Mouse (Mus musculus): ENCODE measurements around the gene Hist1h3f.
"Not testable (repeated sequence)": the region's sequence is repeated elsewhere in the genome, so short reads cannot be mapped to it uniquely, and the experiment has no call there.

The Hist1h3f gene

DNA sequence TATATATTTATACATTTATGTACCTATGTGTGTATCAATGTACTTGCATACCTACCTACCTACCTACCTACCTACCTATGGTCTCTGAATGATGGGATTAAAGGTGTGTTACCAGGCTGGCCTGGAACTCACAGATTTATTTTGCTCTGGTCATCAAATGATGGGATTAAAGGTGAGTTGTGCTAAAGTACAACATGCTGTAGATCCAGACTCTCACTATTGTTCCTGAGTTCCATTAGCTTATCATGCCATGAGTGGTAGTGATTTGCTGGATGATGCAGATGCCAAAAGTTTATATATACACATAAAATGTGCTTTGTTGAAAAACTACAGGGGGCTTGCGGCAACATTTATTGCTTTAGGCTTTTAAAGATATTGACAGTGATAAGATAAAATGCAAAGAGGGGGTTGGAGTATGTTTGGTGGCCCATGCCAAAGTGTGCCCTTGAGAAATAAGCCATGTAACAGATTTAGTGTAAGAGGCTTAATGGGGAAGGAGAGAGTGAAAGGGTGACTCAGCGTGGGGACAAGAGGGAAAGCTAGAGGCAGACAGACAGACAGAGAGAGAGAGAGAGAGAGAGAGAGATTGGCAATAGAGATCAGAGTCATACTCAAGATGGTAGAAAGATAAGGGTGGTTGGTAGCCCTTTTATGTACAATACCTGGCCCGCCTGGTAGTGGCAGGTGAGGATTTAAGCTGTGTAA lies 6.7 kb upstream of the Hist1h3f start:
- no peak for DNase-seq (ENCODE audit: low read depth)

DNA sequence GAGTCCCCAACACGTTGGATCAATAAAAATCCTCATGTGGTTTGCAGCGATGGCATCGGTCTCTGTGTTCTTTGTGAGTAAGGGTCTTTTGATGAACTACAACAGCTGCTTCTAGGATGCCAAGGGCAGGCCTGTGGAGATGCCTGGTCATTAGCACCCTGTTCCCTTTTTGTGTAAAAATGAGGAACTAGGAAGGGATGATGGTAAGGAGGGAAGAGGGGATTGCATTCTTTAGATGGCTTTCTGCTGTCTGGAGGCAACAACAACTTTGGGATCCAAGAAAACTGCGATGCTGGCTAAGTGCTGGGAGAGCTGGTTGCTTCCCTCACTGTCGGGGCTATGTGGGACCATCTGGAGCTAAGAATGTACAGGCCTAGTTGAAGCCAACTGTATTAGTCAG lies 5.6 kb upstream of the Hist1h3f start:
- DNase-seq (ENCODE audit: low read depth) = no peak

DNA sequence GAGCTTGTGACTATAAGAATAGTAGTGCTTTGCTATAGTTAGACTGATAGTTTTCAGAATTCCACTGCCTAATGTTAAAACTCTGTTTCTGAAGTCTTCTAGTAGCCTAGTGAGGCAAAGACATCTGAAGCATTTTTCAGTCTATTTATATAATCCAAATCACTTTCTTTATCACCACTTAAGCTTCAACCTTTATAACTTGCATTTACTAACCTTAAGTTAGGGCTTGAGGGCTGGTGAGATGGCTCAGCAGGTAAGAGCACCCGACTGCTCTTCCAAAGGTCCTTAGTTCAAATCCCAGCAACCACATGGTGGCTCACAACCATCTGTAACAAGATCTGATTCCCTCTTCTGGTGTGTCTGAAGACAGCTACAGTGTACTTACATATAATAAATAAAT lies 4.0 kb upstream of the Hist1h3f start:
- DNase-seq (ENCODE audit: low read depth) = not testable (repeated sequence)

DNA sequence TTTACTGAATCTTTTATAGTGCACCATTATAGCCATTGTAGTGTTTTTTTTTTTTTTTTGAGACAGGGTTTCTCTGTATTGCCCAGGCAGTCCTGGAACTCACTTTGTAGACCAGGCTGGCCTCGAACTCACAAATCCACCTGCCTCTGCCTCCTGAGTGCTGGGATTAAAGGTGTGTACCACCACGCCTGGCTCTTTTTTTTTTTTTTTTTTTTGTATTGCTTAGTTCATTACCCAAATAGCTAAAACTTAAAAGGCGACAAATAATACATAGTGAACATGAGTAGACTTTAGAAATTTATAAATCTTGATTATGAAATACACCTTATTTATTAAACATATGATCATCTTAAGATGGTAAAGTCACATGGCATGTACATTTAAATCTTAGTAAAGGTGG lies 2.4 kb upstream of the Hist1h3f start:
- no peak for DNase-seq (ENCODE audit: low read depth)

DNA sequence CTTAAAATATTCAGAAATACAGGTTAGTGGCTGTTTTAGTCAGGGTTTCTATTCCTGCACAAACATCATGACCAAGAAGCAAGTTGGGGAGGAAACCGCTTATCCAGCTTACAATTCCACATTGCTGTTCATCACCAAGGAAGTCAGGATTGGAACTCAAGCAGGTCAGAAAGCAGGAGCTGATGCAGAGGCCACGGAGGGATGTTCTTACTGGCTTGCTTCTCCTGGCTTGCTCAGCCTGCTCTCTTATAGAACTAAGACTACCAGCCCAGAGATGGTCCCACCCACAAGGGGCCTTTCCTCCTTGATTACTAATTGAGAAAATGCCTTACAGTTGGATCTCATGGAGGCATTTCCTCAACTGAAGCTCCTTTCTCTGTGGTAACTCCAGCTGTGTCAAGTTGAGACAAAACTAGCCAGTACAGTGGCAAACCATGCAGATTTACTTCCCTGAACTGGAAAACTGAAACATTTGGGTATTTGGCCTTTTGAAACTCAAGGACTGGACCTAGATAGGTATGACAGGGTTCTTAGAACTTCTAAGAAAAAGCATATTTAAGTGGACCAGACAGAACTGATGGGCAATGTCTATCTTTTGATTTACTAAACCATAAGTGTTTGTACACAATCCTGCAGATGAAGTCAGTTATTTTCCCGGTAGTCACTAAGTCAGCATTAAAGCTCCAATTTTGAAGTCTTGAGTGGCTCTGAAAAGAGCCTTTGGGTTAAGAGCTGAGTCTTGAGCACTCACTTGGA lies 1.4 kb upstream of the Hist1h3f start:
- not testable (repeated sequence) for DNase-seq (ENCODE audit: low read depth)

DNA sequence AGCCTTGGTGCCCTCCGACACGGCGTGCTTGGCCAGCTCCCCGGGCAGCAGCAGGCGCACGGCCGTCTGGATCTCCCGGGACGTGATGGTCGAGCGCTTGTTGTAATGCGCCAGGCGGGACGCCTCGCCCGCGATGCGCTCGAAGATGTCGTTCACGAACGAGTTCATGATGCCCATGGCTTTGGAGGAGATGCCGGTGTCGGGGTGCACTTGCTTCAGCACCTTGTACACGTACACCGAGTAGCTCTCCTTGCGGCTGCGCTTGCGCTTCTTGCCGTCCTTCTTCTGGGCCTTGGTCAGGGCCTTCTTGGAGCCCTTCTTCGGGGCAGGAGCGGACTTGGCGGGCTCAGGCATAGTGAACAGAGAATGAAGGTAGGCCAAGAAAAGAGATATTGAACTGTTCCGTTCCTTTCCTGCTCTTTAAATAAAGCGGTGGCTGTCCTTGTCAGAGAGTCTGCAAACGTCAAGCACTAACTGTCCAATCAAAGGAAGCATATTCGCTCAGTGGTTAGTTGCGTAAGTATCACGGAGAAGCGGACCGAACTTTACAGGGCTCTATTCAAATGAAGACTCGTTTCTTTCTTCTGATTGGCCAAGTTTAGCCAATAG lies 749 bp upstream of the Hist1h3f start, which contains the start of gene Hist1h2bh:
Gene Hist1h2bh, minus strand, starts transcription at position 394 of the 609 bp plus-strand sequence.
- peak; percentile 88 for DNase-seq (ENCODE audit: low read depth)

DNA sequence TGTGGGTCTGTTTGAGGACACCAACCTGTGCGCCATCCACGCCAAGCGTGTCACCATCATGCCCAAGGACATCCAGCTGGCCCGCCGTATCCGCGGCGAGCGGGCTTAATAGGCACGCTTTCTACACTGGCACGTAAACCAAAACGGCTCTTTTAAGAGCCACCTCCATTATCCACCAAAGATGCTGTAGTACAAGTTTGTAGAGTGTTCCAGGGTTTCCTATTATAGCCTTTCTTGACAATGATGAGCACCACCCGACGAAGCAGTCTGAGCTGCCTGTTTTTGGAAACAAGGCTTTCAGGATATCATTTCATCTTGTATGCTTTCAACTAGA lies 902 bp downstream of the Hist1h3f start:
- not testable (repeated sequence) for DNase-seq (ENCODE audit: low read depth)

DNA sequence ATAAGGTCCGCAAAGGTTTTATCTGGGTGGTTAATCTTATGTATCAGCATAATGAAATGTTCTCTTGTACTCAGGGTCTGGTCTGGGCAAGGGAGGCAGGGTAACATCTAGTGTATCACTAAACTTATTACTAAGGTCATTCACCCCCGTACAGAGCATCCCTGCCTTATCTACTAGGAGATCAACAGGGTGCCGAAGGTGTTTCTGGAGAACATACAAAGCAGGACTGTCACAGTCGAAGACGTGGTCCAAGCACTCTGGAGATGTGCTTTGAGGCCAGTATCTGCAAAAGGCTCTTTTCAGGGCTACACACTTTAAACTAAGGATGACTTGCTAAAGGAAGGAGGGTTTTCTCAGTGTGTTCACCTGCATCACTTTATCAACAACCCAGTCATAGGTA lies 2.8 kb downstream of the Hist1h3f start:
- no peak for DNase-seq (ENCODE audit: low read depth)

DNA sequence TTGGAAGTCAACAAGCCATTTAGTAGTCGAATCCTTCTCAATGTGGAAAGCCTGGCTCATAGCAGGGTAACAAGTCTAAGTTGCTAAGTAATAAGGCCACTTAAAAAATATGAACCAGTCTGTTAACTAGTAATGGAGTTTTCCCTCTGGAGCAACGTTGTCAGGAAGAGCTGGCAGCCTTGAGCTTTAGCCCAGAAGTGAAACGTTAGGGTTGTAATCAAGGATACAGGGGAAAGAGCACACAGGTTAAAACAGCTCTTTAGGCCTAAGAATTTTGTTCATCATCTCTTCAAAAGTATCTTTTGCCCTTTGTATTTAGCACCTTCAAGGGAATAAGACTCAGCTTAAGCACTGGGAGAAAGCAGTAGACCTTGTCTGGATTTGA lies 6.9 kb downstream of the Hist1h3f start:
- DNase-seq (ENCODE audit: low read depth) = no peak

DNA sequence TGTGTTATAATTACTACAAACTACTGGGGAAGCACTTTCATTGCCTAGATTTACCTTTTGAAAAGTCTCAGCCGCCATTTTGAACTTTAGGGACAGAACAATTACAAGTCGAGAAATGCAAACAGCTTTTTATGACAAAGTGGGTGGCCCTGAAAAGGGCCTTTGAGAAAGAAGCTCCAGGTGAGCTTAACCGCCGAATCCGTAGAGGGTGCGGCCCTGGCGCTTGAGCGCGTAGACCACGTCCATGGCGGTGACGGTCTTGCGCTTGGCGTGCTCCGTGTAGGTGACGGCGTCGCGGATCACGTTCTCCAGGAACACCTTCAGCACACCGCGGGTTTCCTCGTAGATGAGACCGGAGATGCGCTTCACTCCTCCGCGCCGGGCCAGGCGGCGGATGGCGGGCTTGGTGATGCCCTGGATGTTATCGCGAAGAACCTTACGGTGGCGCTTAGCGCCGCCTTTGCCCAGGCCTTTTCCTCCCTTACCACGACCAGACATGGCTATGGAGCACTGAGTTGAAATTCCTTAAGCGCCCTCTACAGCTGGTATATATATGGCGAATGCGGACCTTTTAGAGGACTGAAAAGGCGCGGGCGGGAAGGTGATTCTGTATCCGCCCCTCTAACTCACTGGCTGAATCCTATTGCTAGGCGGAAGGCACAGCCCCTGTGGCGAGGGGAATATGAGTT lies 7.4 kb downstream of the Hist1h3f start, which contains the start of gene Hist1h4f:
Gene Hist1h4f, minus strand, starts transcription at position 503 of the 689 bp plus-strand sequence.
- DNase-seq (ENCODE audit: low read depth) = peak; percentile 92

DNA sequence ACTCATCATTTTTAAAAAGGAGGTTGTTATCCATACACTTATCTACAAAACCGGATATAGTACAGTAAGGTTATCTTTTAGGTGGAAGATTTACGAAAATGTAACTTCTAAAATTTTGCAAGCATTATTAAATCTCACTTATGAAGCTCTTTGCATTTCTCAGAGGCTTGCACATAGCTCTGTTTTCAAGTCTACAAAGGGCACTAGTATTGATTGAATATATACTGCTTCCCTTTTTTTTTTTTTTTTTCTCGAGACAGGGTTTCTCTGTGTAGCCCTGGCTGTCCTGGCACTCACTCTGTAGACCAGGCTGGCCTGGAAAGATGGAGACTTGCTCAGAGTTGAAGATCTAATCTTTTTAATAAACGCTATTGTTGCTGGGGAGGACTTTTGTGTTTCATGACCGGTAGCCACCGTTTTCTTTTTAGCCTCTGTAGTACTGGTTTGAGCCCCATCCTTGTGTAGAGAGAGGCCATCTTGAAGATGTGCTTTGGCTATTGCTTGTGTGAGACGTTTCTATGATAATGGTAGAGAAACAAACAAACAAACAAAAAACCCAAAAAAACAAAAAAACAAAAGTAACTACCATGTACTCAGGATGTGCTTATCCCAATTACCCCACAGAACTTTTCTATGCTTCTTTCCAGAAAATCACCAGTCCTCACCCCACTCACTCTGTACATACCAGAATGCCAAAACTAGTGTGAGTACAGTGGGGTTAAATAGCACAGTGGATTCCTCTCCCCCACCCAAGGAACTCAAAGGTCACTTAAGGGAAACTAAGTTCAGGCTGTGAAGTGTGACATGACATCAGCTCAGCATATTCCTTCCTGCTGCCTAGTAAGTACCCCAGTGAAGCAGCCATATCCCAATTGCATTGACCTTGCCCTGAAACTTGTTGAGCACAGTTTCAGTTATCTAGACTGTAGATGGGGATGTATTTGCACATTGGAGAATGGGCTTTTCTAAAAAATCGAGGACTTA lies 8.4 kb downstream of the Hist1h3f start:
- DNase-seq (ENCODE audit: low read depth) = no peak

DNA sequence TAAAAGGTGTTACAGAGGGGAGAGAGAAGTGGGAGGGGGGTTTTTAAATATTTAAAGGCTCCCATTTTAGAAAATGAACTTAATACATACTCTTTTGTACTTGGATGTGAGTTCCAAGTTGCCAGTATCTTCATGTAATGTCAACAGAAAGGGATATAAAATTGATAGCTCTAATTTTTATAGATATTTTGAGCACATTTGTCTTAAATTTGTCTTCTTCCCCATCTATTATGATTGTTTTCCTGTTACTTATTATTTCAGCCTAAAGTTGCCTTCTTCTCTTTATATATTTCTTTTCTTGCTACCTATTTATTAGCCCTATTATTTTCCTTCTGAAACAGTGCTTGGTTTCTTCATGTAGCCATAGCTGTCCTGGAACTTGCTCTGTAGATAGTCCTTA lies 9.1 kb downstream of the Hist1h3f start, which contains the start of gene Hist1h1d:
Gene Hist1h1d, plus strand, starts transcription at position 301 of the 400 bp plus-strand sequence.
- no peak for DNase-seq (ENCODE audit: low read depth)

DNA sequence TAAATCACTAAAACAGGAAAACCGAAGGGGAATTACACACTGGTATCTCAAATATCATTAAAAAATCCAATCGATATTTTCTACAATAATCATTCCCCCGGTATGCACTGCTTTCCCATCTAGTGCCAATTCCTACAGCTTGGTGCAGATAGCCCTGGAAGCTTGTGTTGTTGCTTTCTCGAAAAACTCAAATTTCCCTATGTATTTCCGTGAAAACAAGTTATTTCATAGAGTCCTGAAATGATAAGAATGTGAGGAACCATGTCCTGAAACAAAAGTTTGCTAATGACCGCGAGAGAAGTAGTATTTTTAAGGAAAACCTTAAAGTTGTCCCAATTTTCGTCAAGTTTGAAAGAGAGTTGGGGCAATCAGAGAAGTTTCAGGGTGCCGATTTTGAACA lies 10.5 kb downstream of the Hist1h3f start:
- peak; percentile 29 for DNase-seq (ENCODE audit: low read depth)

DNA sequence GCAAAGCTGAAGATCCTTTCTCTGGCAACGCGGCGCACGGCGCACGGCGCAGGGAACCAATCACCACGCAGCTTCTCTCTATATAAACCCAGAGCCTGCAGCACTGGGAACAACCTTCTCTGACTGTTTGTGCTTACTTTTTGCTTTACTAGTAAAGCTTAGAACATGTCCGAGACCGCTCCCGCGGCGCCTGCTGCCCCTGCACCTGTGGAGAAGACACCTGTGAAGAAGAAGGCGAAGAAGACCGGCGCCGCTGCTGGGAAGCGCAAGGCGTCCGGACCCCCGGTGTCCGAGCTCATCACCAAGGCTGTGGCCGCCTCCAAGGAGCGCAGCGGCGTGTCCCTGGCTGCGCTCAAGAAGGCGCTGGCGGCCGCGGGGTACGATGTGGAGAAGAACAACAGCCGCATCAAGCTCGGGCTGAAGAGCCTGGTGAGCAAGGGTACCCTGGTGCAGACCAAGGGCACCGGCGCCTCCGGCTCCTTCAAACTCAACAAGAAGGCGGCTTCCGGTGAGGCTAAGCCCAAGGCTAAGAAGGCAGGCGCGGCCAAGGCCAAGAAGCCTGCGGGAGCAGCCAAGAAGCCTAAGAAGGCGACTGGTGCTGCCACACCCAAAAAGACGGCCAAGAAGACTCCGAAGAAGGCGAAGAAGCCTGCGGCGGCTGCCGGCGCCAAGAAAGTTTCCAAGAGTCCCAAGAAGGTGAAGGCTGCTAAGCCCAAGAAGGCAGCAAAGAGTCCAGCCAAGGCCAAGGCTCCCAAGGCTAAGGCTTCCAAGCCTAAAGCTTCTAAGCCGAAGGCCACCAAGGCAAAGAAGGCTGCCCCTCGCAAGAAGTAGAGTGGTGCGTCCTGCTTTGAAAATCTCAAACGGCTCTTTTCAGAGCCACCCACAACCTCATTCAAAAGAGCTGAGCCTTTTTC lies 11.3 kb downstream of the Hist1h3f start:
- peak; percentile 88 for DNase-seq (ENCODE audit: low read depth)

DNA sequence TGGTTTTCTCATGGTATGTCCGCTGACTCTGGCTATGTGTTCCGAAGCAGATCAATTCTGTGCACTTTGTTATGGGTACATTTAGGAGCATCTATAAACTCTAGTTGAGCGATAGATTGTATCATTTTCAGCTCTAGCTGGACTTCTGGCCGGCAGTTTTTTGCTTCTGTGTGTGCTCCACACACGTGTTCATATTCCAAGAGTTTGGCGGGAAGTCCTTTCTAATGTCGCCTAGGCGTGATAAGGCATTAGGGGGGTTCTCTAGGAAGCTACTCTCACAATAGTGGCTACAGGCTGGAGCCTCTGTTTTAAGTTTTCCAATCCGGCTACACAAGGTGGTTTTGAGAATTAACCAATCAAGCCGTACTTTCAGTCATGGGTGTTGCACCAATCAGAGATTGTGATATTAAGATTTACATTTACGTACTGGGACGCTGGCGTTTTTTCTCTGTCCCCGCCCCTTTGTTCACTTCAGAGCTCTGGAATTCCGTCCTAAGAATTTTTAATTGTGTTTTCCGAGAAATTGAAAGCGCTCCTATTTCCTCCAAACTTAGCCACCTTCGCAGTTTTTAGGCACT lies 12.1 kb downstream of the Hist1h3f start:
- peak; percentile 90 for DNase-seq (ENCODE audit: low read depth)

DNA sequence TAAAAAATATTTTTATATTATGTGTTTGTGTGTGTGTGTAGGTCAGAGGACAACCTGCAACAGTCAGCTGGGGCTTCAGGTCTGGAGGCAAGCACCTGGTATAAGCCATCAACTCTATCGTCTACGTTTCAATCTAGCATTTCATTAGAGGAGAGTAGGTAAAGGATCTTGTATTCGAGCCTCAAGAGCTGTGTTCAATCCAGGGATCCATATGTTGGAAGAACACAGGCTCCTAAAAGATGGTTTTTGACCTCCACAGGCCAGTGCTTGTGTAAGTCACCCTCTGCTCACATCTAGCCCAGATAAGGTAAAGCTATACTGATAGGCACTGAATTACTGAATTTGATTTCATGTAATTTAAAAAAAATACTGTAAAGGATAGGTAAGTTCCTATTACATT lies 13.1 kb downstream of the Hist1h3f start:
- no peak for DNase-seq (ENCODE audit: low read depth)

DNA sequence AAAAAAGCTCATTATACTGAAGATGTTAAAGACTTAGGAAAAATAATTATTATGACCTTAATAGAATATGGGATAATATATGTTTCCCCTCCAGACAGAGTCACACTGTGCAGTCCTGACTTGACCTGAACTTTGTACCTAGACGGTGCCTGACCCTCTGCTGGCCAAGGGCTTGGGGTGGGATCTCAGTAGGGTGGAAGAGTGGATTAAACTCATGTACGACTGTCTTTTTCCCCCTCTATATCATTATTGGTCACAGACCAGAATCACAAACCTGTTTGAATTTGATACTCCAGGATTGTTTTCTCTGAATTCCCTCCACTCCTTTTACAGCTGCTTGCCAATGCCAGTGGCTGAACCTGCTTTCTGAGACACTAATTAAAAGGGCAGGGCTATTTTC lies 16.8 kb downstream of the Hist1h3f start:
- DNase-seq (ENCODE audit: low read depth) = not testable (repeated sequence)

DNA sequence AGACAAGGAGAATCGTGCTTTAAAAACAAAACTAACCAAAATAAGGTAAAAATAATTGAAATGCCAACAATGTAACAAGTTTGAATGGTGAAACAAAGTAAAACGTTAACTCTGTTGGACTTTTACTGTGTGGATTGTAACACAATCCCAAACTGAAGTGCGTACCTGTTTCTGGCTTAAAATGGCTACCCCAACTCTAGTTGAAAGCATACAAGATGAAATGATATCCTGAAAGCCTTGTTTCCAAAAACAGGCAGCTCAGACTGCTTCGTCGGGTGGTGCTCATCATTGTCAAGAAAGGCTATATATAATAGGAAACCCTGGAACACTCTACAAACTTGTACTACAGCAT lies 17.7 kb downstream of the Hist1h3f start:
- not testable (repeated sequence) for DNase-seq (ENCODE audit: low read depth)

DNA sequence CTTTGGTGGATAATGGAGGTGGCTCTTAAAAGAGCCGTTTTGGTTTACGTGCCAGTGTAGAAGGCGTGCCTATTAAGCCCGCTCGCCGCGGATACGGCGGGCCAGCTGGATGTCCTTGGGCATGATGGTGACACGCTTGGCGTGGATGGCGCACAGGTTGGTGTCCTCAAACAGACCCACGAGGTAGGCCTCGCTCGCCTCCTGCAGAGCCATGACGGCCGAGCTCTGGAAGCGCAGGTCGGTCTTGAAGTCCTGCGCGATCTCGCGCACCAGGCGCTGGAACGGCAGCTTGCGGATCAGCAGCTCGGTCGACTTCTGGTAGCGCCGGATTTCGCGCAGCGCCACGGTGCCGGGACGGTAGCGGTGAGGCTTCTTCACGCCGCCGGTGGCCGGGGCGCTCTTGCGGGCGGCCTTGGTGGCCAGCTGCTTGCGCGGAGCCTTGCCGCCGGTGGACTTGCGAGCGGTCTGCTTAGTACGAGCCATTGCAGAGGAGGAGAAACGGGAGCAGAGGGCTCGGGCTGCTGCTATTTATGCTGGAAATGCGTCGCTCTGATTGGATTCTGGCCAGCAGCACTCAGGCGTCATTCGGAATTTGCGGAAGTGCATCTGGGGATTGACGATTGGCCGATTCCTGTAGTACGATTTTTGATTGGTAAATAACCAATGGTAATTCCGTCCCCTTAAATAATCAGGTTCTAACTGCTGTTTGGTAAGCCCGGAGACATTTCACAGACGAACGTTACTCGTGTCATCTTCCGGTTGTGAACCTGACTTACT lies 18.2 kb downstream of the Hist1h3f start, which contains the start of gene Hist1h3e:
Gene Hist1h3e, minus strand, starts transcription at position 487 of the 777 bp plus-strand sequence.
- DNase-seq (ENCODE audit: low read depth) = peak; percentile 95
